Mouse (Mus musculus) left cerebral cortex, adult 18-20 months (tissue): ENCODE measurements around the gene Olfr556. TPM values are rescaled to one million over a fixed set of nuclear protein-coding genes. Genes with fewer than 3 reads are reported as not detected.
"Not testable (repeated sequence)": the region's sequence is repeated elsewhere in the genome, so short reads cannot be mapped to it uniquely, and the experiment has no call there.

Experiments used
- DNase-seq, 2 experiments: peaks; one replicate each; pipeline ENCODE4 v3.0.0; 2021 to 2022; ENCODE audit warnings: low spot score in 2 of 2, mixed read lengths in 1 of 2
- long read RNA-seq, 2 experiments: library from polyadenylated mRNA; stranded (forward); transcript quantifications; one replicate each; pipeline ENCODE4 v2.0.0; 2021
- total RNA-seq, 2 experiments: library from RNA; stranded (reverse); gene quantifications; 2 replicates each; pipeline ENCODE4 v1.2.3; 2021

Gene Olfr556
- total RNA-seq = not detected
- long read RNA-seq, experiment 1 = 0 reads
- long read RNA-seq, experiment 2 = 0 reads

- no peak for DNase-seq
These were observed at the start of gene Olfr556 for GRCm38 (mm10) chr7:102664599-102664998. Olfr556 (plus strand) TSS chr7:102664899.

GRCm38 (mm10) chr7:102618118-102618517, 46.6 kb upstream of the Olfr556 start, which contains the start of gene Olfr553:
Olfr553 (minus strand) TSS chr7:102618218.
- no peak for DNase-seq

- DNase-seq = no peak
These were observed 45.1 kb upstream of the Olfr556 start for GRCm38 (mm10) chr7:102619608-102620007.

- DNase-seq = not testable (repeated sequence)
These were observed 44.3 kb upstream of the Olfr556 start for GRCm38 (mm10) chr7:102620368-102620767.

GRCm38 (mm10) chr7:102636665-102637064, 28.0 kb upstream of the Olfr556 start:
- DNase-seq = peak; percentile 13 to 54

- no peak for DNase-seq
These were observed 26.6 kb upstream of the Olfr556 start, which contains the start of gene Olfr554 for GRCm38 (mm10) chr7:102638132-102638531. Olfr554 (plus strand) TSS chr7:102638432.

- not testable (repeated sequence) for DNase-seq
These were observed 19.8 kb upstream of the Olfr556 start for GRCm38 (mm10) chr7:102644945-102645344.

- no peak for DNase-seq
These were observed 6.2 kb upstream of the Olfr556 start, which contains the start of gene Olfr555 for GRCm38 (mm10) chr7:102658523-102658922. Olfr555 (plus strand) TSS chr7:102658823.

- DNase-seq = no peak
These were observed 679 bp downstream of the Olfr556 start for GRCm38 (mm10) chr7:102665378-102665777.

GRCm38 (mm10) chr7:102676225-102676624, 11.5 kb downstream of the Olfr556 start:
- DNase-seq = no peak

GRCm38 (mm10) chr7:102681916-102682315, 17.2 kb downstream of the Olfr556 start:
- DNase-seq = no peak

GRCm38 (mm10) chr7:102686944-102687501, 22.3 kb downstream of the Olfr556 start, which contains the start of gene Trim68:
Trim68 (minus strand) TSS chr7:102687327.
- peak; percentile 88 to 94 for DNase-seq

GRCm38 (mm10) chr7:102695358-102696125, 30.8 kb downstream of the Olfr556 start, which contains the start of gene Olfr557:
Olfr557 (plus strand) TSS chr7:102695910.
- peak; percentile 19 to 46 for DNase-seq

GRCm38 (mm10) chr7:102698461-102698860, 33.8 kb downstream of the Olfr556 start:
- no peak for DNase-seq

GRCm38 (mm10) chr7:102701915-102702314, 37.2 kb downstream of the Olfr556 start, which contains the start of gene Olfr558:
Olfr558 (plus strand) TSS chr7:102702215.
- DNase-seq = no peak

GRCm38 (mm10) chr7:102718970-102719369, 54.3 kb downstream of the Olfr556 start, which contains the start of gene Olfr33:
Olfr33 (minus strand) TSS chr7:102719070.
- no peak for DNase-seq

Other genes with a start within 250 kb of the Olfr556 start
- gene Rrm1, start 223.2 kb upstream of the Olfr556 start, total RNA-seq = 10 to 100 TPM; 10.9 to 12.7 TPM
- gene Olfr543, start 183.2 kb upstream of the Olfr556 start, total RNA-seq = not detected
- gene Olfr544, start 176.6 kb upstream of the Olfr556 start, total RNA-seq = not detected
- gene Olfr545, start 165.3 kb upstream of the Olfr556 start, total RNA-seq = not detected
- not detected for gene Olfr547, start 130.2 kb upstream of the Olfr556 start, total RNA-seq
- gene Olfr548-ps1, start 124.0 kb upstream of the Olfr556 start, total RNA-seq = not detected
- gene Olfr549, start 115.0 kb upstream of the Olfr556 start, total RNA-seq = not detected
- gene Trim21, start 99.4 kb upstream of the Olfr556 start, total RNA-seq = 1 to 10 TPM; 2.6 to 2.8 TPM
- under 1 TPM; 0.19 to 0.70 TPM for gene Olfr550, start 93.5 kb upstream of the Olfr556 start, total RNA-seq
- not detected for gene Olfr551, start 73.0 kb upstream of the Olfr556 start, total RNA-seq
- gene Olfr552, start 67.1 kb upstream of the Olfr556 start, total RNA-seq = under 1 TPM in 1 of 2 experiments, not detected in 1; 0.09 TPM
- not detected for gene Olfr553, start 46.7 kb upstream of the Olfr556 start, total RNA-seq
- gene Olfr554, start 26.5 kb upstream of the Olfr556 start, total RNA-seq = not detected
- gene Olfr555, start 6.1 kb upstream of the Olfr556 start, total RNA-seq = not detected
- 1 to 10 TPM; 3.0 to 4.6 TPM for gene Trim68, start 22.4 kb downstream of the Olfr556 start, total RNA-seq
- gene Olfr557, start 31.0 kb downstream of the Olfr556 start, total RNA-seq = not detected
- gene Olfr558, start 37.3 kb downstream of the Olfr556 start, total RNA-seq = under 1 TPM; 0.16 to 0.40 TPM
- gene Olfr33, start 54.2 kb downstream of the Olfr556 start, total RNA-seq = not detected
- gene Olfr559, start 62.6 kb downstream of the Olfr556 start, total RNA-seq = not detected
- under 1 TPM; 0.16 to 0.49 TPM for gene Olfr560, start 94.5 kb downstream of the Olfr556 start, total RNA-seq
- under 1 TPM; 0.59 to 0.65 TPM for gene Olfr78, start 94.6 kb downstream of the Olfr556 start, total RNA-seq
- gene Olfr561, start 106.3 kb downstream of the Olfr556 start, total RNA-seq = not detected
- gene Olfr564, start 138.6 kb downstream of the Olfr556 start, total RNA-seq = not detected
- not detected for gene Olfr566, start 193.9 kb downstream of the Olfr556 start, total RNA-seq
- not detected for gene Olfr568, start 212.2 kb downstream of the Olfr556 start, total RNA-seq
- gene Olfr569, start 226.0 kb downstream of the Olfr556 start, total RNA-seq = not detected
- gene Olfr570, start 229.7 kb downstream of the Olfr556 start, total RNA-seq = not detected